Mouse (Mus musculus) thymus, postnatal 36 days (tissue): ENCODE measurements around the gene Itgb3.

Experiments used
- DNase-seq, 2 experiments: peaks; one replicate each; pipeline ENCODE4 v3.0.0; 2022; ENCODE audit warnings: mixed read lengths in 2 of 2

Itgb3 gene

DNA sequence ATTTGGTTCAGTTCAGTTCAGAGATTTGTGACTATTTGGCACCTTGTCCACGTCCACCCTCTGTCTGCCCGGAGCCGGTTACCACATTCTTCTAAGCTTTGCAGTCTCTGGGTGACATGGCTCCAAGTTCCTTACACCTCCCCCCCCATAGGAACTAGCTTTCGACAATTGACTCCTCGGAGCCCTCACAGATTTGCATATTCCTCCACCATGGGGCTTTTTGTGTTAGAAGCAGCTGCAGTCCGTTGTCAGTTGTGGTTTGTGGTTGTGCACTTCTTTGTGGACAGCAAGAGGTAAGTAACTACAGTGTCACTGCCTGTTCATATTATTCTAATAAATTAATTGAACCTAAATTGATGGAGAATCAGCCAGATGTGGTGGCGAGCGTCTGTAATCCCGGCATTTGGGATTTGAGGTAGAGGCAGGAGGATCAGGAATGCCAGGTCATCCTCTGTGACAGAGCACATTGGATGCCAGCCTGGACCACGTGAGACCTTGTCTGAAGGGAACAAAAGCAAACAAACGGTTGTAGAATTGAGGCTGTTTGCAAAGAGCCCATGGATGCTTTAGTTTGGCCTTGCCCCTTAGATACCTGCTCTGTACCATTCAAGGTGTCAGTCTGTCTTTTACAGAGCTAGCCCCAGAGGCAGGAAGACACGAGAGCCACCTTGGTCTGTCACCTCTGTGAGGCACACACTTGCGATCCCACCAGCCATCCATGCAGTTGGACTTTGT lies 25.0 kb upstream of the Itgb3 start:
- no peak for DNase-seq

- no peak for DNase-seq
Measured at GRCm38 (mm10) chr11:104585495-104585894, 22.3 kb upstream of the Itgb3 start.

- no peak for DNase-seq
Measured at GRCm38 (mm10) chr11:104587904-104588303, 19.9 kb upstream of the Itgb3 start.

DNA sequence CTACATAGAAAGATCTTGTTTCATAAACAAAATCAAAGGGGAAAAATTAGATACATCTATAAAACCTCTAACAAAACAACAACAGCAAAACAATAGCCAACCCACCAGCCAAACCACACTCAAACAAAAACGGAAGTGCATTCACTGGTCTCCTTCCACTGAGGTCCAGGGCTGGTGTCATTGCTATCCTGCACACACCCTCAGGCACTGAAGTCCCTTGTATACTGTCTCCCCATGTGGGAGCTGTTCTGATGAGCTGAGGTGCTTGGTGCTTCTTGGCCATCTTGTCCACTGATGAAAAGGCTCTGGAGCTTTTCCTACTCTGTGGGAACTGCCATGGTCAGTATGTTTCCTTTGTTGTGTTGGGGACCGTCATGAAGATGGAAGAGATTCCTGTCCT lies 19.3 kb upstream of the Itgb3 start:
- DNase-seq = no peak

DNA sequence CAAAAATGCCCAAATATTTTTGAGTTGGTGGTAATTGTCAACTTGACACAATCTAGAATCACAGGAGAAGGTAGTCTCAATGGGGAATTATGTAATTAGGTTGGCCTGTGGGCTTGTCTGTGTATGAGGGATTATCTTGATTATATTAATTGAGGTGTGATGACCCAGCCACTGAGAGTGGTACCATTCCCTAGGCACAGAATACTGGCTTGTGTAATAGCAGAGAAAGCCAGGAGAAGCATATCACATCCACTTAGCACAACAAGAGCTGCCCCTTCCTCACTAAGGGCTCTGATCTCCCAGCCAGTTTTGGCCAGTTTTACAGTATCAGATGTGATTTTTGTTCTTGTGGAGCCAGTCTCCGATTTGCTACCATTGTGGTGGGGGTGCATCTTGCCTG lies 18.2 kb upstream of the Itgb3 start:
- no peak for DNase-seq

DNA sequence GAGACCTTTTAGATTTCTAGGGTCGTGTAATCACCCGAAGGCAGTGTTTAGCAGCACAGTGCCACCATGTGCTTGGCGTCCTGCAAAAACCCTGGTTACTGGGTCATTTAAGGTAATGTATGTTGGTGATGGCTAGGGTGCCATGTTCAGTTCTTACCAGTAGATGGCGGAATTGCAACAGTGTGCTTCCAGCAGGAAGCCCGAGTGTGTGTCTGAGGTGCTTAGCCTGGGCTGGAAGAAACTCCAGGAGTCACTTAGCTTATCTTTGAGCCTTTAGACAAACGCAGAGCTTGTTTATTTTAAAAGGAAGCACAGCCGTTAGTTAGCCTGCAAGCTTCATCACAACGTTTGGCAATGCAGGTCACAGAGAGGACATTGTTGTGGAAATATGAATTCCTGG lies 17.7 kb upstream of the Itgb3 start:
- DNase-seq = peak; percentile 64 to 72

- DNase-seq = no peak
Measured at GRCm38 (mm10) chr11:104592066-104592835, 15.5 kb upstream of the Itgb3 start.

GRCm38 (mm10) chr11:104596365-104596764 lies 11.4 kb upstream of the Itgb3 start:
- no peak for DNase-seq

DNA sequence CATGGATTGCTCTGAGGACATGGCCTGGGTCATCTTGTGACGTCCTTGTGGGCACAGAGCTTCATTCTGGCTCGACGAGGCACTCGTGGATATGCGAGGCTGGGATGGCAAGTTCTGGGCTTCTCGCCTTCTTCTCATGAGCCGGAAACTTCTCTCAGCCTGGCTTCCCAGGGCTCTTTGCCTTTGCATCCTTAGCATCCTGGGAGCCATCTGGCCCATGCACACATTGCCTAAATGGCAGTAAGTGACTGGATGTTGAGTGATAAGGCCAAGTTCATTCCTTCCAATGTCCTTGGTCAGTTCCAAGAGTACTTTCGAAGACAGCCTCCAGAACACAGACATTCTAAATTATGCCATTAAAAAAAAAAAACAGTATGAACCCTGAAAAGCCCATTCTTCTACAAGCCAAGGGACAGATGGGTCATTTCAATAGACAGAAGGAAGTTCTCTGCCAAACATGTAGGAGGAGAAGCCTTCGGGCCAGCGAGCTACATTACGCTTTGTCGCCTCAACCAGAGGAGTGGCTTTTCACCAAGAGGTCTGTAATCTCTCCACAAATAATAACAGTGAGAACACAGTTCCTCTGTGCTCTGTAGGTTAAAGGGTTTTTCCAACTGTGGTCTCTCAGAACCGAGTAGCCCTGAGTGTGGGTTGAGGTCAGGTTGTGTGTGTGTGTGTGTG lies 8.4 kb upstream of the Itgb3 start:
- DNase-seq = no peak

GRCm38 (mm10) chr11:104600675-104601074 lies 7.1 kb upstream of the Itgb3 start:
- no peak for DNase-seq

GRCm38 (mm10) chr11:104604192-104604591 lies 3.6 kb upstream of the Itgb3 start:
- DNase-seq = no peak

DNA sequence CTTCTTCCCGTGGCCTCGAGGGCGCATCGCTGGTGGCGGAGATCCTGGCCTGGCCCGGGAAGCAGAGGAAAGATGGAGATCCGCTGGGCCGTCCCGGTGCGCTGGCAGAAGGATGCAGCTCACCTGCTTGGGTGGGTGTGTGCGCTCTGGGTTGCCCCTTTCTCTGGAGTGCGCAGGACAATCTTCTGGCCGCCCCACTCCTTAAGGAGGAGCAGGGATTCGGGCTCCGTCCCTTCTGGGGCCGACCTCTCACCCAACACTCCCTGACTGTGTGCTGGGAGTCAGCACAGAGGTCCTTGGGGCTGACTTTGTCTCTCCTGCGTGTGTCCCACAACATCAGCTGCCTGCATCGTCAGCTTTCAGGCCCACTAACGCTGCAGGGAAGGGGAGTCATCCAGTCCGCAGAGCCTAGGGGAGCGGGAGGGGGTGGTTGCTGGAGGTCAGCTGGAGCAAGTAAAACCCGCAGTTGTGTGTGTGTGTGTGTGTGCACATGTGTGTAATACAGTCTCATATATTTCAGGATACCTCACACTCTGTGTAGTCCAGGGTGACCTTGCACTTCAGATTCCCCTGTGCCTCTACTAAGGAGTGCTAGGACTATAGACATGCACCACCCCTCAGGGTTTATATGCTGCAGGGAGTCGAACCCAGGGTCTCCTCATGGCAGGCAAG lies 585 bp downstream of the Itgb3 start:
- no peak for DNase-seq

GRCm38 (mm10) chr11:104609033-104609684 lies 1.4 kb downstream of the Itgb3 start:
- DNase-seq = no peak

GRCm38 (mm10) chr11:104609733-104610132 lies 1.9 kb downstream of the Itgb3 start:
- no peak for DNase-seq

GRCm38 (mm10) chr11:104611579-104612151 lies 3.9 kb downstream of the Itgb3 start:
- DNase-seq = no peak

GRCm38 (mm10) chr11:104613551-104613950 lies 5.8 kb downstream of the Itgb3 start:
- DNase-seq = no peak

DNA sequence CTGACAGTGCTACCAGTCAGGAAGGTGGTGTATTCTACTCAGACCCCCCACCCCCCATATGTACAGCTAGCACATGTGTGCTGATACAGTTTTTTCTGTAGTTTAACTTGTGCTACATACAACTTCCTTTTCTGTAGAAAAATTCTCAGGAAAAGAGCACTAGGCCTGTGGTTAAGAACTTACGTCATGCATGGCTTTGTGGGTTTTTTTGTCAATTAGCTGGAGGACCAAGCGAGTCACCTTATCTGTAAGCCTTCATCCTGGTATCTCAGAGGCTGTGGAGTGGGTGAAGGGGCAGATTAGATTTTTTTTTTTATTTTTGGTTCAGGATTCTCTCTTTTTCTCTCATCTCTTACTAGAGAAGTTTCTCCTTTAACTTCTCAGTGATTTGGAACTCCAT lies 6.3 kb downstream of the Itgb3 start:
- DNase-seq = no peak

- no peak for DNase-seq
Measured at GRCm38 (mm10) chr11:104616182-104616581, 8.4 kb downstream of the Itgb3 start.

DNA sequence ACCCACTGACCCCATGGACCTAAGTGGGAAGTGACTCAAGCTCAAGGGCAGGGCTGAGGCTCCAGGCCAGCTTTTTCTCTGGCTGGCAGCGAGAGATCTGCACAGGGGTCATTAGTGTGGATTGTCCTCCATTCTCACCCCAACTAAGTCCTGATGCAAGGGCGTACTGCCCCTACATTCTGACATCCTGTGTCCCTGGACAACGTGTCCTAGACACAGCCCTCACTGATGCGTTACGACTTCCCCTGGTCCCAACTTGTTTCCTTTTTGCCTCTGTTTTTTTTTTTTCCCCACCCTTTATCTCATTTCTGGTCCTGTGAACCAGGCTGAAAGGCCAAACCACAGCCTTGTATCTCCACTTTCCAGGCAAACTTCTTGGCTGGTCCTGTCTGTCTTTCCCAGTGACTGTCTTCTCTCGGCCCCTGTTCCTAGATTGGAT lies 10.9 kb downstream of the Itgb3 start:
- no peak for DNase-seq

GRCm38 (mm10) chr11:104619084-104620022 lies 11.6 kb downstream of the Itgb3 start:
- DNase-seq = no peak
